Mouse (Mus musculus) megakaryocyte, embryonic 14.5 days (primary cell): ENCODE results near the gene Gm2a.

Source experiments
- FLI1 ChIP-seq: IDR thresholded peaks from 2 replicates; pipeline ENCODE4 v1.6.1; 2012; ENCODE audit warnings: low read length, inconsistent platforms, mixed read lengths
- GATA1 ChIP-seq: IDR thresholded peaks from 3 replicates; pipeline ENCODE4 v1.6.1; 2012; ENCODE audit warnings: mixed read lengths, low read length, inconsistent platforms, borderline replicate concordance

DNA sequence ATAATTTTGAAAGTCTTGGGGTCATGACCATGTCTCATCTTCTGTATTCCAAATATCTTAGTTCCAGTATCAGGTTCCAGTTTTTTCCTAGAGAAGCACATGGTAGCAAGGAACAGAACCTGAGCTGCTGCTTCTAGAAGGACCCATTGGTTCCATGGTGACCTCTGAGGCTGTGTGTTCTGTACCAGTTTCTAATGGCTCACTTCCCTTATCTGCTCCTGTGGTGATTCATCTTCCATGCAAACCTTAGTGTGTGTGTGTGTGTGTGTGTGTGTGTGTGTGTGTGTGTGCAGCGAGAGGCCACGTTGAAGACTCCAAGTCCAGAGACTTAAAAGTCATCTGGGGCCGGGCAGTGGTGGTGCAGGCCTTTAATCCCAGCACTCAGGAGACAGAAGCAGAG is 18.1 kb downstream of the Gm2a start:
- TF ChIP-seq GATA1: no peak
- TF ChIP-seq FLI1: no peak
